Mouse (Mus musculus): ENCODE results near the gene Chd6. TPM values are rescaled to one million over a fixed set of nuclear protein-coding genes. Genes with fewer than 3 reads are reported as not detected.

The Chd6 gene
- 49.1 TPM for polyA plus RNA-seq (2017; shearing (Covaris generic))

GRCm38 (mm10) chr2:161108933-161109371 is at the start of gene Chd6:
Gene Chd6 (minus strand): TSS chr2:161109075.

GRCm38 (mm10) chr2:160912231-160912671 is 196.6 kb downstream of the Chd6 start, which contains the start of gene Emilin3:
Gene Emilin3 (minus strand): TSS chr2:160912328.

Other genes with a start within 250 kb of the Chd6 start
- 7.8 TPM for gene Zhx3, start 236.1 kb downstream of the Chd6 start, polyA plus RNA-seq (2017; shearing (Covaris generic))
- 0.93 TPM for gene Lpin3, start 228.4 kb downstream of the Chd6 start, polyA plus RNA-seq (2017; shearing (Covaris generic))
- gene Emilin3, start 196.7 kb downstream of the Chd6 start, polyA plus RNA-seq (2017; shearing (Covaris generic)): not detected

Data from effector memory CD4-positive, alpha-beta T cell, adult 7 months (primary cell).